Comparison of ENCODE assay signal across 8 mouse cellular contexts in the genomic region with DNA sequence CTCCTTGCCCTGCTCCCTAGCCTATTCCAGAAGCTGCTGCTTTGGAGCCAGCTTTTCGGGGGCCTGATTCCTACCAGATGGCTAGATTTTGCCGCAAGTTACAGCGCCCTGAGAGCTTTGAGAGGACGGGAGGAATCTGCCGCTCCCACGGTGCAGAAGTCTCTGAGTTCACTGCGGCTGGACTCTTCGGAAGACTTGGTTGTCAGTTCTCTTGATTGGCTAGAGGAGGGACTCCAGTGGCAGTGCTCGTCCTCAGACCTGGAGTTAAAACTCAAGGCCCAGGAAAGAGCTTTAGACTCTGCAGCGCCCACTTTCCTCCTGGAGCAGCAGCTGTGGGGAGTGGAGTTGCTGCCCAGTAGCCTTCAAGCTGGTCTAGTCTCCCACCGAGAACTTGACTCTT. TPM values are rescaled to one million over a fixed set of nuclear protein-coding genes. Genes with fewer than 3 reads are reported as not detected.
DNase-seq lines count a peak whose midpoint lies in the region; ATAC-seq and TF ChIP-seq lines count a peak whose summit lies in the region.

No protein-coding gene starts in this region.

- H3K79me2 ChIP-seq in CH12.LX (replicated peaks; ENCODE audit: control insufficient read depth, extremely low read depth, insufficient read depth, poor library complexity, severe bottlenecking): peaks cover 57% of the 10 kb centered on the region

- H3K4me3 ChIP-seq in CH12.LX (replicated peaks in 1 of 3; ENCODE audit: low read depth in 2 of 3, low read length in 2 of 3, poor library complexity in 1 of 3): peak overlapping the region; percentile 94 to 99 (median 98)
- peak overlapping the region; percentile 95 for H3K4me3 ChIP-seq in embryonic facial prominence, embryonic 15.5 days (replicated peaks)
- H3K4me3 ChIP-seq in intestine, embryonic 14.5 days (ENCODE audit: low read depth, low read length): peak overlapping the region; percentile 100
- peak overlapping the region; percentile 82 for H3K4me3 ChIP-seq in liver, postnatal 0 days (ENCODE audit: low read depth, low read length)
- H3K4me3 ChIP-seq in stomach, postnatal 0 days (ENCODE audit: low read depth, low read length): peak overlapping the region; percentile 99

- peaks cover under 1 to 15% of the 10 kb centered on the region in 2 experiments; a peak in 2 of 4 replicates for H3K4me1 ChIP-seq in CH12.LX (ENCODE audit: control insufficient read depth in 1 of 2, insufficient read depth in 2 of 2)
- H3K4me1 ChIP-seq in embryonic facial prominence, embryonic 15.5 days: peaks cover 44% of the 10 kb centered on the region
- peaks cover 25% of the 10 kb centered on the region for H3K4me1 ChIP-seq in intestine, embryonic 14.5 days (replicated peaks; ENCODE audit: control insufficient read depth, insufficient read depth, low read length)
- peaks cover 17% of the 10 kb centered on the region for H3K4me1 ChIP-seq in liver, postnatal 0 days (ENCODE audit: insufficient read depth)
- no peaks in the 10 kb centered on the region for H3K4me1 ChIP-seq in stomach, postnatal 0 days (replicated peaks; ENCODE audit: control insufficient read depth, insufficient read depth)

- 0% methylated on average over 11 of the region's 11 CpGs for WGBS in embryonic facial prominence, embryonic 15.5 days
- WGBS in intestine, embryonic 14.5 days: under 1% methylated on average over 11 of the region's 11 CpGs
- WGBS in liver, postnatal 0 days (ENCODE audit: insufficient replicate concordance): under 1% methylated on average over 11 of the region's 11 CpGs
- 0% methylated on average over 11 of the region's 11 CpGs for WGBS in stomach, postnatal 0 days

- H3K27me3 ChIP-seq in CH12.LX (replicated peaks): no peaks in the 10 kb centered on the region
- no peaks in the 10 kb centered on the region for H3K27me3 ChIP-seq in embryonic facial prominence, embryonic 15.5 days
- no peaks in the 10 kb centered on the region for H3K27me3 ChIP-seq in intestine, embryonic 14.5 days (replicated peaks; ENCODE audit: control insufficient read depth, insufficient read depth, low read length)
- H3K27me3 ChIP-seq in liver, postnatal 0 days (ENCODE audit: insufficient read depth, low read length): no peaks in the 10 kb centered on the region
- no peaks in the 10 kb centered on the region for H3K27me3 ChIP-seq in stomach, postnatal 0 days (ENCODE audit: control insufficient read depth, insufficient read depth, low read length)

- TF ChIP-seq RAD21 in CH12.LX (IDR thresholded peaks at IDR 0.05; ENCODE audit: low read depth, low read length): no peak

- in situ Hi-C loops in CH12.LX (cut with MboI; ENCODE audit: low pct_ligation_motif_present, low pct_unique_long_range_greater_than_20kb, low sequenced_read_pairs): no loop called here

- TF ChIP-seq CTCF in CH12.LX (conservative IDR thresholded peaks at IDR 0.05 in 1 of 2, IDR thresholded peaks at IDR 0.05 in 1 of 2; ENCODE audit: low read depth in 2 of 2, low read length in 2 of 2): no peak
- no peak for TF ChIP-seq CTCF in liver, postnatal 0 days (IDR thresholded peaks at IDR 0.05; ENCODE audit: low read depth)
- TF ChIP-seq CTCF in stomach, postnatal 0 days (IDR thresholded peaks at IDR 0.05; ENCODE audit: low read depth): no peak

- peak; percentile 32 for DNase-seq in cerebellum, adult 9-10 months
- no peak for DNase-seq in cerebellum, adult 18-20 months
- DNase-seq in CH12.LX (ENCODE audit: extremely low read depth): no peak
- DNase-seq in intestine, embryonic 14.5 days (ENCODE audit: low spot score): no peak
- DNase-seq in liver, postnatal 0 days: peak; percentile 45
- peak; percentile 37 for DNase-seq in stomach, postnatal 0 days (ENCODE audit: low spot score)

- no peaks in the 10 kb centered on the region for H3K9me3 ChIP-seq in CH12.LX (replicated peaks; ENCODE audit: low read length)
- no peaks in the 10 kb centered on the region for H3K9me3 ChIP-seq in embryonic facial prominence, embryonic 15.5 days (replicated peaks)
- H3K9me3 ChIP-seq in intestine, embryonic 14.5 days (ENCODE audit: control insufficient read depth, low read length): no peaks in the 10 kb centered on the region
- H3K9me3 ChIP-seq in liver, postnatal 0 days (ENCODE audit: low read length): no peaks in the 10 kb centered on the region
- H3K9me3 ChIP-seq in stomach, postnatal 0 days (ENCODE audit: control insufficient read depth, low read length): no peaks in the 10 kb centered on the region

- H3K36me3 ChIP-seq in CH12.LX (replicated peaks in 1 of 2; ENCODE audit: control insufficient read depth in 1 of 2, insufficient read depth in 1 of 2, low read length in 1 of 2): peaks cover 31 to 37% of the 10 kb centered on the region in 2 experiments
- peaks cover 11% of the 10 kb centered on the region; the same call in 1 of the 2 replicates for H3K36me3 ChIP-seq in embryonic facial prominence, embryonic 15.5 days
- H3K36me3 ChIP-seq in intestine, embryonic 14.5 days (ENCODE audit: control insufficient read depth, insufficient read depth, low read length): peaks cover 22% of the 10 kb centered on the region
- H3K36me3 ChIP-seq in liver, postnatal 0 days (replicated peaks; ENCODE audit: insufficient read depth, low read length): peaks cover 29% of the 10 kb centered on the region
- H3K36me3 ChIP-seq in stomach, postnatal 0 days (ENCODE audit: control insufficient read depth, insufficient read depth, low read length): peaks cover 3% of the 10 kb centered on the region; the same call in 1 of the 2 replicates

- TF ChIP-seq POLR2A in CH12.LX (IDR thresholded peaks at IDR 0.05; ENCODE audit: low read depth, low read length): no peak

- peak overlapping the region; percentile 92 for H3K27ac ChIP-seq in CH12.LX (ENCODE audit: insufficient read depth, low read depth)
- H3K27ac ChIP-seq in embryonic facial prominence, embryonic 15.5 days (replicated peaks): peak overlapping the region; percentile 98
- peak overlapping the region; percentile 96 for H3K27ac ChIP-seq in intestine, embryonic 14.5 days (ENCODE audit: low read depth)
- H3K27ac ChIP-seq in liver, postnatal 0 days (ENCODE audit: low read depth): peak overlapping the region; percentile 98
- peak overlapping the region; percentile 99 for H3K27ac ChIP-seq in stomach, postnatal 0 days (replicated peaks)

- dilution Hi-C loops in CH12.LX (cut with MboI; ENCODE audit: extremely low pct_ligation_motif_present, extremely low pct_unique_long_range_greater_than_20kb, low sequenced_read_pairs): no loop called here

- no peak for ATAC-seq in embryonic facial prominence, embryonic 15.5 days (ENCODE audit: insufficient number of reproducible peaks, low FRiP score, low TSS enrichment, low read depth)
- no peak for ATAC-seq in intestine, embryonic 14.5 days (replicated peaks; ENCODE audit: low FRiP score, low TSS enrichment, low read depth)
- no peak for ATAC-seq in liver, postnatal 0 days
- ATAC-seq in stomach, postnatal 0 days (ENCODE audit: low FRiP score, low TSS enrichment): no peak
- no peak for ATAC-seq in megakaryocyte progenitor cell, adult 5-6 weeks (replicated peaks; ENCODE audit: poor library complexity)

- H3K4me2 ChIP-seq in CH12.LX (ENCODE audit: insufficient read depth, low read depth, poor library complexity, severe bottlenecking): peak overlapping the region; percentile 91; the same call in 1 of the 2 replicates
- peak overlapping the region; percentile 86 for H3K4me2 ChIP-seq in embryonic facial prominence, embryonic 15.5 days (replicated peaks)
- peak overlapping the region; percentile 85 for H3K4me2 ChIP-seq in intestine, embryonic 14.5 days (ENCODE audit: low read length)
- peak overlapping the region; percentile 85 for H3K4me2 ChIP-seq in liver, postnatal 0 days (ENCODE audit: low read depth, low read length)
- peak overlapping the region; percentile 96 for H3K4me2 ChIP-seq in stomach, postnatal 0 days (replicated peaks; ENCODE audit: low read depth)

- H3K9ac ChIP-seq in CH12.LX (ENCODE audit: insufficient read depth, low read depth): peak overlapping the region; percentile 91
- peak overlapping the region; percentile 98 for H3K9ac ChIP-seq in embryonic facial prominence, embryonic 15.5 days
- peak overlapping the region; percentile 98 for H3K9ac ChIP-seq in intestine, embryonic 14.5 days (ENCODE audit: low read length)
- H3K9ac ChIP-seq in liver, postnatal 0 days (replicated peaks): peak overlapping the region; percentile 88
- peak overlapping the region; percentile 99 for H3K9ac ChIP-seq in stomach, postnatal 0 days (ENCODE audit: low read length)

- no peak for TF ChIP-seq EP300 in CH12.LX (IDR thresholded peaks at IDR 0.05; ENCODE audit: low read length)
- TF ChIP-seq EP300 in liver, postnatal 0 days (IDR thresholded peaks at IDR 0.05; ENCODE audit: low read depth): no peak
- no peak for TF ChIP-seq EP300 in stomach, postnatal 0 days (optimal IDR thresholded peaks at IDR 0.05)

TF ChIP-seq in CH12.LX, 34 proteins besides CTCF, POLR2A, EP300 and RAD21:
- TF ChIP-seq TCF12 (IDR thresholded peaks at IDR 0.05; ENCODE audit: low read depth, low read length): 0 out of 2 replicates have a peak, but pooled peaks have one; percentile 5
- TF ChIP-seq KAT2A (IDR thresholded peaks at IDR 0.05; ENCODE audit: insufficient replicate concordance, low read length): no peak

RNA-seq across cellular contexts. Expression of gene Ppp1r15b, which starts 1.0 kb away (rescaled TPM):
- total RNA-seq in CH12.LX (2012; rRNA removed) (47.6 and 50.6 TPM in 2 replicates), CH12.LX (2014; rRNA removed) (46.7 and 47.5 TPM in 2 replicates)
- polyA plus RNA-seq in CH12.LX (2012; ENCODE audit: insufficient read length, low read depth): 31.4 and 33.1 TPM in 2 replicates
- 34.8 and 35.6 TPM in 2 replicates for polyA plus RNA-seq in embryonic facial prominence, embryonic 15.5 days (2015; fragmentation: Nextera tagmentation; extraction: Ambion mirVana)
- polyA plus RNA-seq in intestine, embryonic 14.5 days (2014; fragmentation: Nextera tagmentation; extraction: Ambion mirVana): 50.6 and 54.4 TPM in 2 replicates
- 24.3 and 27.0 TPM in 2 replicates for polyA plus RNA-seq in liver, postnatal 0 days (2015; fragmentation: Nextera tagmentation; extraction: Ambion mirVana)
- 20.7 and 22.3 TPM in 2 replicates for polyA plus RNA-seq in stomach, postnatal 0 days (2015; fragmentation: Nextera tagmentation; extraction: Ambion mirVana)
- 54.1 and 60.2 TPM in 2 replicates for total RNA-seq in megakaryocyte progenitor cell, adult 5-6 weeks (2015)
- total RNA-seq in megakaryocyte progenitor cell, adult 5-6 weeks (2017): 86.1 and 90.7 TPM in 2 replicates

RNA-seq across cellular contexts. Expression of gene Plekha6, which starts 32.1 kb away (rescaled TPM):
- total RNA-seq in CH12.LX (2012; rRNA removed): not detected in 2 replicates
- total RNA-seq in CH12.LX (2014; rRNA removed): not detected in 2 replicates
- 0.07 and 0.08 TPM in 2 replicates for polyA plus RNA-seq in CH12.LX (2012; ENCODE audit: insufficient read length, low read depth)
- polyA plus RNA-seq in embryonic facial prominence, embryonic 15.5 days (2015; fragmentation: Nextera tagmentation; extraction: Ambion mirVana): 7.2 and 7.8 TPM in 2 replicates
- polyA plus RNA-seq in intestine, embryonic 14.5 days (2014; fragmentation: Nextera tagmentation; extraction: Ambion mirVana): 15.9 TPM in 2 replicates
- 3.8 and 4.0 TPM in 2 replicates for polyA plus RNA-seq in liver, postnatal 0 days (2015; fragmentation: Nextera tagmentation; extraction: Ambion mirVana)
- 11.1 and 12.1 TPM in 2 replicates for polyA plus RNA-seq in stomach, postnatal 0 days (2015; fragmentation: Nextera tagmentation; extraction: Ambion mirVana)
- 0.42 and 1.8 TPM in 2 replicates for total RNA-seq in megakaryocyte progenitor cell, adult 5-6 weeks (2015)
- total RNA-seq in megakaryocyte progenitor cell, adult 5-6 weeks (2017): 1.1 and 2.2 TPM in 2 replicates

Comparison
In these comparisons a context has a peak if more than half of its experiments do, and no peak if none do; other contexts are left out.
1. DNase-seq: peak in cerebellum, adult 9-10 months (single experiment), liver, postnatal 0 days (single experiment) and stomach, postnatal 0 days (single experiment); none in cerebellum, adult 18-20 months (0 of 2), CH12.LX (single experiment) and intestine, embryonic 14.5 days (single experiment).
2. Peak in every context shown above with its lines, with median percentiles within 50 percentile points of each other: H3K27ac ChIP-seq, H3K4me2 ChIP-seq, H3K4me3 ChIP-seq and H3K9ac ChIP-seq.